Mouse (Mus musculus) liver, embryonic 16.5 days (tissue): ENCODE measurements around the gene Cdc42se1. TPM values are rescaled to one million over a fixed set of nuclear protein-coding genes. Genes with fewer than 3 reads are reported as not detected.

ENCODE experiments used
- ATAC-seq: fragments of 200-750 bp; cut with Nextera tagmentation; 2 replicates; pipeline ENCODE4 v1.8.0; 2017; ENCODE audit warnings: low read depth, mild to moderate bottlenecking, moderate number of reproducible peaks, moderate library complexity
- H3K27ac ChIP-seq: fragments of 300-500 bp; sonication (generic); 2 replicates; pipeline ENCODE4 v1.5.1; 2014; ENCODE audit warnings: mild to moderate bottlenecking, low read length
- H3K27me3 ChIP-seq: fragments of 300-500 bp; sonication (generic); 2 replicates; pipeline ENCODE4 v1.6.1; 2014; ENCODE audit warnings: low read depth, low read length, mixed read lengths; ENCODE audit not compliant: control insufficient read depth, insufficient read depth
- H3K36me3 ChIP-seq: fragments of 300-500 bp; sonication (generic); 2 replicates; pipeline ENCODE4 v1.6.1; 2014; ENCODE audit warnings: mild to moderate bottlenecking; ENCODE audit not compliant: control insufficient read depth, insufficient read depth
- H3K4me1 ChIP-seq: fragments of 300-500 bp; sonication (generic); 2 replicates; pipeline ENCODE4 v1.6.1; 2014; ENCODE audit warnings: low read depth, low read length, mixed read lengths; ENCODE audit not compliant: control insufficient read depth
- H3K4me2 ChIP-seq: fragments of 300-500 bp; sonication (generic); 2 replicates; pipeline ENCODE4 v1.6.1; 2014; ENCODE audit warnings: low read depth, low read length, mixed read lengths
- H3K4me3 ChIP-seq: fragments of 300-500 bp; sonication (generic); 2 replicates; pipeline ENCODE4 v1.5.1; 2014; ENCODE audit warnings: low read depth, mild to moderate bottlenecking, low read length
- H3K9ac ChIP-seq: fragments of 300-500 bp; sonication (generic); 2 replicates; pipeline ENCODE4 v1.6.1; 2014; ENCODE audit warnings: low read depth, low read length
- H3K9me3 ChIP-seq: fragments of 300-500 bp; sonication (generic); replicated peaks from 2 replicates; pipeline ENCODE4 v1.6.1; 2016; ENCODE audit warnings: low read length; ENCODE audit not compliant: control insufficient read depth
- WGBS: fragments of 180-500 bp; shearing (Covaris S2); extraction: QIAGEN DNeasy Blood & Tissue Kit; methylation state at CpG from one replicate; pipeline ENCODE4 v1.1.7; 2014; ENCODE audit not compliant: insufficient replicate concordance; 5-methylcytosine and 5-hydroxymethylcytosine counted together
- polyA plus RNA-seq: library from polyadenylated mRNA; unstranded; fragments of >200 nt; fragmentation: Nextera tagmentation; extraction: Ambion mirVana; gene quantifications from 2 replicates; pipeline ENCODE4 v1.2.1, GENCODE M21; 2015

The Cdc42se1 gene
- polyA plus RNA-seq, 1 experiment from 2014 or later = 36.4 TPM

DNA sequence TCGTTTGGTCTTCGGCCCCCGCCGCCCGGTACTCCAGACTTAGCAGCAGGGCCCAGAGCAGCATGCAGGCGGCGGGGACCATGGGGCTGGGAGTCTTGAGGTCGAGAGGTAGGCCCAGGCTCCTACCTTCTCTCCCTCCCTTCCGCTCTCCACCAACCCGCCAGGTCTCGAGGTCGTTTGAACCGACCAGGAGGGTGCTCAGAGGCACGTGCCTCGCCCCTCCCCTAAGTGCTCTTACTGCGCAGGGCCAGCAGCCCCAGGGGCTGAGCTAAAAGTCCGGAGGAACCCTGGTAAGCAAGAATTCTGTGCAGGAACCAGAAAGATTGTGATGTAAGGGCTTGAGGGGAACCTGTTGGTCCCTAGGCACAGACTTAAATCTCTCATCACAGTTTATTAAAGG is 12.4 kb downstream of the Cdc42se1 start:
- 0 out of 2 replicates have a peak, but pooled peaks have one; percentile 11 for ATAC-seq
- 44% methylated on average over 17 of the region's 17 CpGs for WGBS
- H3K4me2 ChIP-seq = no peak overlapping the region

DNA sequence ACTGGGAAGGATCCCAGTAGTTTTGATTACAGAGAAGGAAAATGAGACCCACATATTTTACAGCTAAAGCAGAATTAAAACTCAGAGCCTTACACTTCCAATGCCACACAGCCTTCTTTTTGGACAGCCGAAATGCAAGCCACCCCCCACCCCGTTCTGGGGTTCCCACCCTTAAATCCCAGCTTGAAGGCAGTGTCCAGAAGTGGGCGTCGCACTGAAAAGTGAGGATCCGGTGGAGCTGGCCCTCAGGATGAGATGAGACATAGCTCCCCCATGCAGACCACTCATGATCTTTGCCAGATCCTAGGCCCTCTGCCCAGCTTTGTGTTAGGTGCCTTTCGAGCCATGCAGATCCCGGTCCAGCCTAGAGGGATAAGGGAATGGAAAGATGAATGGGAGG is 13.0 kb downstream of the Cdc42se1 start, which contains the start of gene Gm128:
Gm128 (minus strand) TSS at position 101 of the 400 bp plus-strand sequence.
- H3K4me1 ChIP-seq = no peaks in the 10 kb centered on the region; the same call in 1 of the 2 replicates
- no peak within 1 kb of the TSS for H3K4me2 ChIP-seq
- 72% methylated on average over 7 of the region's 7 CpGs for WGBS
- no peak for ATAC-seq
- H3K27me3 ChIP-seq = no peaks in the 10 kb centered on the region
- no peak within 1 kb of the TSS for H3K4me3 ChIP-seq
- H3K9me3 ChIP-seq = no peaks in the 10 kb centered on the region
- H3K9ac ChIP-seq = no peak within 1 kb of the TSS
- no peak within 1 kb of the TSS for H3K27ac ChIP-seq
- no peaks in the 10 kb centered on the region for H3K36me3 ChIP-seq

More for the DNA sequence above, 12.4 kb downstream of the Cdc42se1 start:
- Histone ChIP-seq H3K4me3 (no peak overlapping the region), H3K27ac (no peak overlapping the region), H3K9ac (no peak overlapping the region), H3K27me3 (no peaks in the 10 kb centered on the region), H3K4me1 (no peaks in the 10 kb centered on the region), H3K36me3 (peaks cover 2% of the 10 kb centered on the region), H3K9me3 (no peaks in the 10 kb centered on the region)

DNA sequence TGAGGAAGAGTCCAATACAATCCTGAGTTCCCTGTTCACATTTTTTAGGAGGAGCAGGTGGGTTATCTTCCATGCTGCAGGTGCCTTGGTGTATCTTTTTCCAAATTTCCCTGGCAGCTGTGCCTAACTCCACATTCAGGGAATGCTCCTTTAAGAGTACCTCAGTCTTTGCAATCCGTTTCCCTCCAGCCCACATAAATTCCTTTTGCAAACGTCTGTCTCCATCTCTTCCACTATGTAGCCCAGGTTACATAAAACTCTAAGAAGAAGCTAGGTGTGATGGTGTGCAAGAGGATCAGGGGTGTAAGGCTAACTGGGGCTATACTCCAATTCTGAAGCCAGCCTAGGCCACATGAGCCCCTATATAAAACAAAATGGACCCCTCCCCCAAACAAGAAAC is 14.6 kb downstream of the Cdc42se1 start:
- Histone ChIP-seq H3K4me1 (peaks cover 5% of the 10 kb centered on the region), H3K27me3 (no peaks in the 10 kb centered on the region), H3K36me3 (no peaks in the 10 kb centered on the region), H3K9ac (no peak overlapping the region), H3K27ac (no peak overlapping the region), H3K9me3 (no peaks in the 10 kb centered on the region), H3K4me3 (no peak overlapping the region), H3K4me2 (no peak overlapping the region)
- no peak for ATAC-seq
- 75% methylated on average over 2 of the region's 2 CpGs for whole genome bisulfite sequencing

DNA sequence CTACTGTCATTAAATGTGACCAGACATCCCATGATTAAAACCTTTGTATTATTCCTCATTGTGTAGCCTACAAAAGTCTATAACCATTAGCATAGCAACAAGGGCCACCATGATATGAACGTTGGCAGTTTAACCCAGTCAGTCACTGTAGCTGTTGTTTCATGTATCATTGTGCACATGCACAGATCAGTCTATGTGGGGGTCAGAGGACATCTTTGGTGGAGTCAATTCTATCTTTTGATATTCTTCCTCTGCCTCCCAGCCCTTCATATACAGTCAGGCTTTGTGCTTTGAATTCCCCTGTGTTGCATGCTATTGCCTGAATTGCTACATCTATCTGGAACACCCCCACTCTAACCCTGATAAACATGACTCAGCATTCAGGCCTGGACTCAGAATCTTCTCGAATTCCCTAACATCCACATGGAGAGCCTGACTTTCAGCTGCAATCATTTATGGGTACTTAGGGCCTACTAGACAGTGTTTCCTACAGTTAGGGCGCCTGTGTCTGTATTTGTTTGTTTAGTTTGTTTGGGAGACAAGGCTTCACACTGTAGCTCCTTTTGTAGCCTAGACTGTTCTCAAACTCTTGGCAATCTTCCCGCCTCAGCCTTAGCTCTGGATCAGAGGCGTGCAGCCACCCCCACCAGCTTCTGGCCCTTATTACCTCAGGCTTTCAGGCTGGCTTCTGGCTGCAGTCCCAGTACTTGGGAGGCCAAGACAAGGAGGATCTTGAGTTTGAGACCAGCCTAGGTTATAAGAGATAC is 18.1 kb downstream of the Cdc42se1 start:
- no peaks in the 10 kb centered on the region for H3K27me3 ChIP-seq
- no peak overlapping the region for H3K27ac ChIP-seq
- H3K9ac ChIP-seq = no peak overlapping the region
- no peak for ATAC-seq
- H3K9me3 ChIP-seq = no peaks in the 10 kb centered on the region
- WGBS = 58% methylated on average over 5 of the region's 5 CpGs
- peaks cover 5% of the 10 kb centered on the region for H3K4me1 ChIP-seq
- H3K4me2 ChIP-seq = no peak overlapping the region
- no peak overlapping the region for H3K4me3 ChIP-seq
- H3K36me3 ChIP-seq = no peaks in the 10 kb centered on the region

DNA sequence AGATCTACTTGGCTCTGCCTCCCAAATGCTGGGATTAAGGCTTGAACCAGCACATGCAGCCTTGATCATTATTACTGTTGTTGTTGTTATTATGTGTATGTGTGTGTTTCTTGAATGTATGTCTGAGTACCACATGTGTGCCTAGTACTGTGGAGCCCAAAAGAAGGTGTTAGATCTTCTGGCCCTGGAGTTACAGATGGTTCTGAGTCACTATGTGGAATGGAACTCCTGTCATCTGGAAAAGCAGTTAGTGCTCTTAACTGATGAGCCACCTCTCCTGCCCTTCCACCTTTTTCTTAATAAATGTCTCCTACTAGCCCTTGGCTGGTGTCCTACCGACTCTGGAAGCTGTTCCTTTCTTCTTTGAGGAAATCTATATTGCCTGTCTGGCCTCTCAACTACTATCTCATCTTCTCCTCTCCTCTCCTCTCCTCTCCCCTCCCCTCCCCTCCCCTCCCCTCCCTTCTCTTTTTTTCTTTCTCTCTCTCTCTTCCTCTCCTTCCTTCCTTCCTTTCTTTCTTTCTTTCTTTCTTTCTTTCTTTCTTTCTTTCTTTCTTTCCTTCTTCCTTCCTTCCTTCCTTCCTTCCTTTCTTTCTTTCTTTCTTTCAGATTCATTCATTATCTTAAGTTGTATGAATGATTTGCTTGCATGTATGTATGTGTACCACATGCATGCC is 19.3 kb downstream of the Cdc42se1 start:
- no peak for ATAC-seq
- H3K27ac ChIP-seq = no peak overlapping the region
- H3K4me2 ChIP-seq = no peak overlapping the region
- no peak overlapping the region for H3K9ac ChIP-seq
- 43% methylated on average over 1 of the region's 1 CpGs for WGBS
- no peaks in the 10 kb centered on the region for H3K36me3 ChIP-seq
- H3K9me3 ChIP-seq = no peaks in the 10 kb centered on the region
- peaks cover 5% of the 10 kb centered on the region for H3K4me1 ChIP-seq
- H3K27me3 ChIP-seq = no peaks in the 10 kb centered on the region
- H3K4me3 ChIP-seq = no peak overlapping the region

DNA sequence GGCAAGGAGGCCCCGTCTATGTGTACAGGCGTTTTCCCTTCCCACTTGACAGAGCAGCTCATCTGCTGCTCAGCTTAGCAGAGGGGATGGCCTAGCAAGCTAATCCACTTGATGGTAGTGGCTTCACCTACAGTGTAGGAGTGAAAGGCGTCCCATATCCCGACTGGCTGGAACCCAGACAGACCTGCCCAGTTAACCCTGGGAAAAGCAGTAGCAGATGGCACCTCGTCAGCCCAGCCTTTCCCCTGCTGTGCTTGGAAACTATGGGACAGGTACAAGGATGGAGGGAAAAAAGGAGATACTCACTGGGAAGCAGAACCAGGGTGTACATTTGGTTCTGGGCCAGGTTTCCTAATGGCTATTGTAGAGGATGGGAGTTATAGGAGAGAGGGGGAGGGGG is 21.8 kb downstream of the Cdc42se1 start:
- no peak overlapping the region for H3K4me2 ChIP-seq
- WGBS = 74% methylated on average over 5 of the region's 5 CpGs
- no peaks in the 10 kb centered on the region for H3K9me3 ChIP-seq
- H3K4me3 ChIP-seq = no peak overlapping the region
- no peak overlapping the region for H3K9ac ChIP-seq
- H3K27ac ChIP-seq = no peak overlapping the region
- H3K4me1 ChIP-seq = peaks cover 5% of the 10 kb centered on the region
- H3K36me3 ChIP-seq = no peaks in the 10 kb centered on the region
- no peaks in the 10 kb centered on the region for H3K27me3 ChIP-seq
- no peak for ATAC-seq

DNA sequence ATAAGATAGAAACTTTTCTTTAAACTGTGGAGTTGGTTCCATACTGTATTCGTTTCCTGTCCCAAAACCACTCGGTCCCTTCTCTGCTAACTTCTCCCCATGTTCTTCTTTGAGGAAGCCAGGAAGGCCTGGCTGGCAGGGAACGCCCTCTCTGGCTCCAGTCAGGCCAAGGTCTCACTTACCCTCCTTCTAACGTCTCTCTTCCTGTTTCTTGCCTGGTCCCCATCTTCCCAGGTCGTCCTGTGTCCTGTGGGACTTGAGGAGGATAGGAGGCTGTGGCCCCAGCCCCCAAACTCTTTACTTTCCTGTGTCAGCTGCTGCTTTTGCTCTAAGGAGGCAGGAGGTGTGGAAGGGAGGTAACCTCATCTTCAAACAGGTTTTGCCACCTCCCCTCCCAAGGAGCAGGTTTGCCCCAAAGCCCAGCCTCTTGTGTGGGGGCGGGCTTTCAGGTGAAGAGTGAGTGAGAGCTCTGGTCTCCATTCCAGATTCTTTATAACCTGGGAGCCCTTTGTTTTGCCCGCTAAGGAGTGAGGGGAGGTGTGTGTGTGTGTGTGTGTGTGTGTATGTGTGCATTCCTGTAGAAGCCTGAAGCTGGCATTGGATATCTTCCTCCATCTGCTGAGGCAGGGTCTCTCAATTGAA is 22.4 kb downstream of the Cdc42se1 start, which contains the start of gene Bnipl:
Bnipl (minus strand) TSS at position 411 of the 642 bp plus-strand sequence.
- Histone ChIP-seq H3K4me2 (no peak within 1 kb of the TSS), H3K4me3 (no peak within 1 kb of the TSS), H3K27ac (no peak within 1 kb of the TSS), H3K27me3 (no peaks in the 10 kb centered on the region), H3K9me3 (no peaks in the 10 kb centered on the region), H3K36me3 (no peaks in the 10 kb centered on the region), H3K9ac (no peak within 1 kb of the TSS), H3K4me1 (peaks cover 5% of the 10 kb centered on the region)
- no peak for ATAC-seq
- WGBS = 38% methylated on average over 7 of the region's 7 CpGs

DNA sequence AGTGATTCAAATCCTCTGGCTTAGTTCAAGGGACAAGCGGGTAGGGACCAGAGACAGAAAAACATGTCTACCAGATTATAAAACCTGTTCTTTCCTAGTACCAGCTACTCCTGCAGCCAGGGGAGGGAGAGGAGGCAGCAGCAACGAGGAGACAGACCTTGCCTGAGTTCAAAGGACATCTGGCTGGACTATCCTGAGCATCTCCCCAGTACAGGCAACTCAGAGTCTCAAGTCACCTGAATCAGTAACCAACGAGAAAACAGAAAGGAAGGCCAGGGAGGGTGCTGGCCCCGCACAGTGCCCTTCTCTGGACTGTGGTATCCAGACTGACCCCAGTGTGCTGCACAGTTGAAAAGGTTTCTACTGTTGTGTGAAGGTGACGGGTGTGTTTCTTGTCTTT is 28.4 kb downstream of the Cdc42se1 start:
- Histone ChIP-seq H3K27ac (no peak overlapping the region), H3K4me3 (no peak overlapping the region), H3K27me3 (no peaks in the 10 kb centered on the region), H3K9me3 (no peaks in the 10 kb centered on the region), H3K4me1 (no peaks in the 10 kb centered on the region), H3K4me2 (no peak overlapping the region), H3K9ac (no peak overlapping the region), H3K36me3 (peaks cover 11% of the 10 kb centered on the region)
- 67% methylated on average over 5 of the region's 5 CpGs for WGBS
- no peak for ATAC-seq

DNA sequence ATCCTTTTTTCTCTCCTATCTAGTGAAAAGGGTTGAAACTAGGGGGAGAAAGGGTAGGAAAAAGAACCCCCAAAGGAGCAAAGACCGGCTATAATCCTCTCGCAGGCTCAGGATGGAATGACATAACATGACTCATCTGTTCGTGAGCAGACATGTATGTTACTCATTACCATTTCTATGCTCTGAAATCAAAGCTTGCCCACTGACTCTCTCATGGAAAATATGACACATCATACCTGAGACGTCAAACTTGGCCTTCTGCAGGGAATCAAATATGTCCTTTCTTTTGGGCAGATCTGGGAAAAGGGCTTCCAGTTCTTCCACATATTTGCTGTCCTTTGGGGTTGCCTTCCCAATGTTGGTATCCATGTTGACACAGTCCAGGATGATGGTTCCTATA is 33.4 kb downstream of the Cdc42se1 start:
- no peak overlapping the region for H3K4me3 ChIP-seq
- WGBS = 86% methylated on average over 4 of the region's 4 CpGs
- H3K27me3 ChIP-seq = no peaks in the 10 kb centered on the region
- H3K27ac ChIP-seq = no peak overlapping the region
- H3K36me3 ChIP-seq = peaks cover 12% of the 10 kb centered on the region
- no peak overlapping the region for H3K4me2 ChIP-seq
- H3K9ac ChIP-seq = no peak overlapping the region
- no peaks in the 10 kb centered on the region for H3K9me3 ChIP-seq
- ATAC-seq = no peak
- peaks cover 10% of the 10 kb centered on the region for H3K4me1 ChIP-seq
